Mouse (Mus musculus) cerebellum, adult 9-10 months (tissue): ENCODE data around the gene Sprr2d.

ENCODE experiments used
- DNase-seq: peaks from one replicate; pipeline ENCODE4 v3.0.0; 2022

The Sprr2d gene

DNA sequence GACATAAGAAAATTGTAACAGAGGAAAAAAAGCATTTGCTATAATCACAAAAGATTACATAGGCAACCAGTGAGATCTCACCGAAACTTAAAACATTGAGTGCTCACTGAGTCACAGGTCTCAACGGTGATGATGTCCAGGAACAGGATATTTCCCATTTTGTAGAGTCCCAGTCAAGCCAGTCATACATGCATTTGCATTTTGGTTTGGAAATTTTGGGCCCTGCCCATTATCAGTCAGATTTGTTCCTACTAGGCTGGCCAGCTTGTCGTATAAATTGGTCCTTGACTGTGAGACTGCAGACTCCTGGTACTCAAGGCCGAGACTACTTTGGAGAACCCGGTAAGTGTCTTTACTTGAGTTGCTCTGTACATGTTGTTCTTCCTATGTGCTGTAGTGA, at the start of gene Sprr2d:
Gene Sprr2d (plus strand): TSS at position 301 of the 400 bp plus-strand sequence.
- DNase-seq: no peak

DNA sequence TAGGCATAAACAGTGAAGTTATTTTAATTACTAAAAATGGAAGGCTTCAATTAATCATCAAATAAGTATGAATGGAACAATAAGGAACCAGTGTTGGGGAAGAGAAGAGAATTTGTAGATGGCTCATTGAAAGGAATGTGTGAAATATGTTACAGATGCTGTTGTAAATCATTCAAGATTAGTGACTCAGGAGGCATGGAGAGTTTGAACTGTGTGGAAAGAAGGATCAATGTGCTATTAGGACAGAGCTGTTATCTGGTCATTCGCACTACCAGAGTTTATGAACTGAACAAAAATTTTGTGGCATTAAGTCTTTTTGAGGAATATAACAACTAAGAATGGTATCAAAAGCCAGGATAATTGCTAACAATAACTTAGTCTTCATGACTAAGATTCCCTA, 31.5 kb upstream of the Sprr2d start:
- no peak for DNase-seq

DNA sequence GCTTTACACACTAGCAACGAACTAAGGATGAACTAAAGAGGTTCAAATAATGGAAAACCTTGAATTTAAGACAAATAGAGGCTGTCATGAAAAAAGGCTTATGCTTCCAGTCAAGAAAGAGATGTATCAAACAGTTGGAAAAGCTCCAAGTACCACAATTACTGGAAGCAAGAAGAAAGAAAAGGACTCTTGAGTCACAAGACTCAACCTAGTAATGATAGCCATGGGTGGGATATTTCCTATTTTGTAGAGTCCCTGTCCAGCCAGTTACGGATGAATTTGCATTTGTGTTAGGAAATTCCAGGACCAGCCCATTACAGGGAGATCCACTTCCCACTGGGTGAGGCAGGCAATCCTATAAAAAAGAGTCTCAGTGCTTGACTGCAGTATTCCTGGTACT, 22.6 kb upstream of the Sprr2d start, which contains the start of gene Sprr2b:
Gene Sprr2b (plus strand): TSS at position 301 of the 400 bp plus-strand sequence.
- DNase-seq: no peak

DNA sequence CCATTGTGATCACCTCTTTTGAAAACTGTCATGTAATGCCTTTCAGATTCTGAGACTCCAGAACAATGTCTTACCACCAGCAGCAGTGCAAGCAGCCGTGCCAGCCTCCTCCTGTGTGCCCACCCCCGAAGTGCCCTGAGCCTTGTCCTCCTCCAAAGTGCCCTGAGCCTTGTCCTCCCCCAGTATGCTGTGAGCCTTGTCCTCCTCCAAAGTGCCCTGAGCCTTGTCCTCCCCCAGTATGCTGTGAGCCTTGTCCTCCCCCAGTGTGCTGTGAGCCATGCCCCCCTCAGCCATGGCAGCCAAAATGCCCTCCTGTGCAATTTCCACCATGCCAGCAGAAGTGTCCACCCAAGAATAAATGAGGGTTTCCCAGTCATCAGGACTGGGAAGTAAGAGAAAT, 21.6 kb upstream of the Sprr2d start:
- no peak for DNase-seq

DNA sequence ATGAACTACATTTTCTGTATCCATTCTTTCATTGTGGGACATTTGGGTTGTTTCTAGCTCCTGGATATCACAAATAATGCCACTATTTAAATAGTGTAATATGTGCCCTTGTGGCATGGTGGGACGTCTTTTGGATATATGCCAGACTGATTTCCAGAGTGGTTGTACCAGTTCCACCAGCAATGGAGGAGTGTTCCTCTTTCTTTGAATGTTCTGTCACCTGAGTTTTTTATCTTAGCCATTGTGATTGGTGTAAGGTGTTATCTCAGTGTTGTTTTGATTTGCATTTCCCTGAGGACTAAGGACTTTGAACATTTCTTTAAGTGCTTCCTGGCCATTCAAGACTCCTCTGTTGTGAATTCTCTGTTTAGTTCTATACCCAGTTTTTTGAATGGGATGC, 2.7 kb upstream of the Sprr2d start:
- no peak for DNase-seq

DNA sequence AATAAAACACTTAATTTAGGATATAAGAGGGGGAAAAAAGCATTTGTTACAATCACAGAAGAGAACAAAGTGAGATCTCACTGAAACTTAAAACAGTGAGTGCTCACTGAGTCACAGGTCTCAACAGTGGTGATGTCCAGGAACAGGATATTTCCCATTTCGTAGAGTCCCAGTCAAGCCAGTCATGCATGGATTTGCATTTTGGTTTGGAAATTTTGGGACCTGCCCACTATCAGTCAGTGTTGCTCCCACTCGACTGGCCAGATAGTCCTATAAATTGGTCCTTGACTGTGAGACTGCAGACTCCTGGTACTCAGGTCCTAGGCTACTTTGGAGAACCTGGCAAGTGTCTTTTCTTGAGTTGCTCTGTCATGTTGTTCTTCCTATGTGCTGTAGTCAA, 12.9 kb downstream of the Sprr2d start, which contains the start of gene Sprr2e:
Gene Sprr2e (plus strand): TSS at position 301 of the 400 bp plus-strand sequence.
- no peak for DNase-seq

DNA sequence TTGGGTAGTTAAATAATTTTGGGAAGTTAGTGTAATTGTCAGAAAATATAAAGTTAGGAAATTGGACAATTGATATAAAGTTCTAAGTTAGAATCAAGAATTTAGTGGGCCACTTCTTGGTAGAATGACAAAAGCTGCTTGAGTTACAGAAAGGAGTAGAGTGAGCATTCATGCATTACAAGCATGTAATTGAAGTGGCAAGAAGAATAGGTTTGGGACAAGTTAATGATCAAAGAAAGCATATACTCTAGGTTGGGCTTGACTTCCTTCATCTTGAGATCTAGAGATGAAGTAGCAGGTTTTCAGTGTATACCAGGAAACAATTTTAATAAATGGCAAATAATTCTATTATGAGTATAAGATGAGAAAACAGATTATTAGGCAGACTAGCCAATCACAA, 22.7 kb downstream of the Sprr2d start:
- no peak for DNase-seq

DNA sequence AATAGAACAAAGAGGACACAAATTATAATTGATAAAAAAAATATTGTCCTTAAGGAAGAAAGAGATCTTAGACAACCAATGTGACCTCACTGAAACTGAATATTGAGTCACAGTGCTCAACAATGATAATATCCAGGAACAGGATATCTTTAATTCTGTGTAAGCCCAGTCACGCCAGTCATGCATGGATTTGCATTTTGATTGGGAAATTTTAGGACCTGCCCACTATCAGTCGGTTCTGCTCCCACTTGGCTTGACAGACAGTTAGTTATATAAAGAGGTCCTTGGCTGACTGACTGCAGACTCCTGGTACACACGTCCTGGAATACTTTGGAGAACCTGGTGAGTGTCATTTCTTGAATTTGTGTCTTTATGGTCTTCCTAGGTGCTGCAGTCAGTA, 25.9 kb downstream of the Sprr2d start, which contains the start of gene Sprr2f:
Gene Sprr2f (plus strand): TSS at position 301 of the 400 bp plus-strand sequence.
- DNase-seq: no peak

DNA sequence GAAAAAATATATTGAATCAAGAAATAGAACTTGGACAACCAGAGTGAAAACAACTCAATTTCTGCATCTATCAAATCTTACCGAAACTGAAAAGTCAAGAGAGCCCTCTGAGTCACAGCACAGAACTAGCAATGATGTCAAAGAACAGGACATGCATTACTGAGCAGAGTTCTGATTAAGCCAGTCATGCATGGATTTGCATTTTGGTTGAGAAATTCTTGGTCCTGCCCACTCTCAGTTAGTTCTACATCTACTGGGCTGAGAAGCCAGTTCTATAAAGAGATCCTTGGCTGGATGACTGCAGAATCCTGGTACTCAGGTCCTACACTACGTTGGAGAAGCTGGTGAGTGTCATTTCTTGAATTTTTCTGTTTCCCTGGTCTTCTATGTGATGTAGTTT, 34.7 kb downstream of the Sprr2d start:
- no peak for DNase-seq

DNA sequence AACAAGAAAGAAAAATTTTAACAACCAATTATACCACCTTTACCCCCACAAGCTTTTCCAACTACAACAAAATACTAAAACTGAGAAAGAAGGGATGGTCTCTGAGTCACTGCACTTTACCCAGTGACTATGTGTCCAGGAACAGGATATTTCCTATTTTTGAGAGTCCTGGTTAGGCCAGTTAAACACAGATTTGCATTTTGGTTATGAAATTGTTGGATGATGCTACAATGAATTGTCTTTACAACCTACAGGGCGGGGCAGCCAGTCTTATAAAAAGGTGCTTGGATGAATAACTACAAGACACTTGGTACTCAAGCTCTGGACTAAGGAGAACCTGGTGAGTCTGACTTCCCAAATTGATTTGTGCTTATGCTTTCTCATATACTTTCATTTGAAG, 46.4 kb downstream of the Sprr2d start, which contains the start of gene Sprr2h:
Gene Sprr2h (plus strand): TSS at position 301 of the 400 bp plus-strand sequence.
- DNase-seq: no peak
